Mouse (Mus musculus) liver, embryonic 14.5 days (tissue): Measurements from ENCODE around the gene Tbc1d22a. TPM values are rescaled to one million over a fixed set of nuclear protein-coding genes. Genes with fewer than 3 reads are reported as not detected.

Experiments
- ATAC-seq: fragments of 200-750 bp; cut with Nextera tagmentation; 2 replicates; pipeline ENCODE4 v1.8.0; 2017; ENCODE audit warnings: moderate number of reproducible peaks, mild to moderate bottlenecking, moderate library complexity; ENCODE audit not compliant: insufficient read depth
- DNase-seq, 3 experiments: peaks; one replicate each; pipeline ENCODE4 v3.0.0-alpha.2; 2012 to 2013; ENCODE audit warnings: low read depth in 3 of 3, low spot score in 3 of 3
- H3K27ac ChIP-seq: fragments of 300-500 bp; sonication (generic); 2 replicates; pipeline ENCODE4 v1.5.1; 2014; ENCODE audit warnings: moderate library complexity, mild to moderate bottlenecking, control low read depth, inconsistent platforms
- H3K27me3 ChIP-seq: fragments of 300-500 bp; sonication (generic); 2 replicates; pipeline ENCODE4 v1.6.1; 2014; ENCODE audit warnings: mild to moderate bottlenecking, low read length, moderate library complexity; ENCODE audit not compliant: control insufficient read depth, insufficient read depth
- H3K36me3 ChIP-seq: fragments of 300-500 bp; sonication (generic); replicated peaks from 2 replicates; pipeline ENCODE4 v1.6.1; 2014; ENCODE audit warnings: low read depth; ENCODE audit not compliant: control insufficient read depth, insufficient read depth
- H3K4me1 ChIP-seq, 2 experiments: fragments of 200-500 bp in 1 of 2; fragments of 300-500 bp in 1 of 2; sonication (generic) in 1 of 2; replicated peaks; 2 replicates each; pipeline ENCODE4 v1.6.1; 2012 to 2014; ENCODE audit warnings: antibody characterized with exemption in 1 of 2, inconsistent platforms in 1 of 2, low read length in 1 of 2; ENCODE audit not compliant: control insufficient read depth in 2 of 2, insufficient read depth in 2 of 2
- H3K4me2 ChIP-seq: fragments of 300-500 bp; sonication (generic); 2 replicates; pipeline ENCODE4 v1.6.1; 2014; ENCODE audit warnings: low read depth, mild to moderate bottlenecking, control low read depth, moderate library complexity
- H3K4me3 ChIP-seq, 2 experiments: fragments of 200-500 bp in 1 of 2; fragments of 300-500 bp in 1 of 2; sonication (generic) in 1 of 2; 2 replicates each; pipeline ENCODE4 v1.5.1; 2012 to 2014; ENCODE audit warnings: low read depth in 2 of 2, low read length in 2 of 2, mild to moderate bottlenecking in 2 of 2, control low read depth in 1 of 2, inconsistent platforms in 1 of 2, moderate library complexity in 1 of 2; ENCODE audit not compliant: insufficient read depth in 1 of 2
- H3K9ac ChIP-seq: fragments of 300-500 bp; sonication (generic); replicated peaks from 2 replicates; pipeline ENCODE4 v1.6.1; 2014; ENCODE audit warnings: mild to moderate bottlenecking, control low read depth, moderate library complexity
- H3K9me3 ChIP-seq: fragments of 300-500 bp; sonication (generic); 2 replicates; pipeline ENCODE4 v1.6.1; 2016; ENCODE audit warnings: low read length, mixed read lengths; ENCODE audit not compliant: control insufficient read depth
- CTCF ChIP-seq: IDR thresholded peaks from 2 replicates; pipeline ENCODE4 v1.5.1; 2016; ENCODE audit warnings: antibody characterized with exemption, low read depth, control low read depth
- EP300 ChIP-seq: IDR thresholded peaks from 2 replicates; pipeline ENCODE4 v1.6.1; 2016; ENCODE audit warnings: antibody characterized with exemption, low read depth
- WGBS: fragments of 180-500 bp; shearing (Covaris S2); extraction: QIAGEN DNeasy Blood & Tissue Kit; methylation state at CpG from one replicate; pipeline ENCODE4 v1.1.7; 2014; ENCODE audit not compliant: insufficient replicate concordance; 5-methylcytosine and 5-hydroxymethylcytosine counted together
- polyA plus RNA-seq, 2 experiments: library from polyadenylated mRNA; depleted of rRNA in 1 of 2; stranded (reverse) in 1 of 2; unstranded in 1 of 2; fragments of >200 nt; fragmentation: Nextera tagmentation in 1 of 2; extraction: Ambion mirVana in 1 of 2; gene quantifications; 2 replicates each; pipeline versions ENCODE4 v1.2.1 to v1.2.3; 2012 to 2014

The Tbc1d22a gene
- polyA plus RNA-seq, 2 experiments = 4.1 to 6.4 TPM

DNA sequence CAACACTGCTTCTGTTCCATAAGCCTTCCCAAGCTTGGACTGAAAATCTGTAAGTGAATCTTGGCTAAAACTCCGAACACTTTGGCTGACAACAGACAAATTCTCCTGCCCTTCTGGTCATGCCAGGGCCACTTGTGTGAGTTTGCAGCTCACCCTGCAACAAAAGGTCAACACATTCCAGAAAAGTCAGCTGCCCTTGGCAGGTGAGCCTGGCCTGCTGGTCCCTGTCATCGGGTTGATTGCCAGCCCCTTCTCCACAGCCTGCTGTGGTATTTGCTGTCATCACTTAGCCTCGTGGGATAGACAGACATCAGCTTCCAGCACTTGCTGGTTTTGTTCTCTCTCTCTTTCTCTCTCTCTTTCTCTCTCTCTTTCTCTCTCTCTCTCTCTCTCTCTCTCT, 42.1 kb upstream of the Tbc1d22a start:
- Histone ChIP-seq H3K27me3 (no peaks in the 10 kb centered on the region), H3K36me3 (no peaks in the 10 kb centered on the region), H3K4me2 (no peak overlapping the region), H3K9me3 (no peaks in the 10 kb centered on the region), H3K27ac (no peak overlapping the region), H3K4me1 (peaks cover 0 to 3% of the 10 kb centered on the region in 2 experiments; a peak in 2 of 4 replicates), H3K4me3 (no peak overlapping the region), H3K9ac (no peak overlapping the region)
- ATAC-seq (no peak), DNase-seq (no peak)
- WGBS = 35% methylated on average over 3 of the region's 3 CpGs
- TF ChIP-seq EP300 (no peak), CTCF (no peak)

DNA sequence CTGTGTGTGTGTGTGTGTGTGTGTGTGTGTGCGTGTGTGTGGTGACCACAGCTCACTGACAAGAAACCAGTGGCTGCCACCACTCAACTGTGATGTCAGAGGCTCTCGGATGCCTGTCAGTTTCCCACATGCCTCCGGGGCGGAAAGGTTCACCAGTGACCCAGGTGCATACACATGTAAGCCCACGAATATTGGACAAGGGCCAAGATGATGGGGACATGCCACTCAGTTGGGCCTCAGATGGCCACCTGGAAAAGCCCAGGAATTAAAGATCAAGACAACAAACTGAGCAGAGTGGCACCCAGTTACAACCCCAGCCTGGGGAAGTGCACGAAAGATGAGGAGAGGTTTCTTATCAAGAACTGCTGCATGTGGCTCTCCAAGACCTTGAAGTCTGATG, 41.7 kb upstream of the Tbc1d22a start:
- H3K4me3 ChIP-seq = no peak overlapping the region
- TF ChIP-seq EP300 (no peak), CTCF (no peak)
- DNase-seq = no peak
- ATAC-seq = no peak
- no peaks in the 10 kb centered on the region for H3K36me3 ChIP-seq
- H3K4me2 ChIP-seq = no peak overlapping the region
- H3K27me3 ChIP-seq = no peaks in the 10 kb centered on the region
- WGBS = 38% methylated on average over 6 of the region's 6 CpGs
- H3K27ac ChIP-seq = no peak overlapping the region
- H3K4me1 ChIP-seq = peaks cover 0 to 3% of the 10 kb centered on the region in 2 experiments; a peak in 2 of 4 replicates
- H3K9ac ChIP-seq = no peak overlapping the region
- no peaks in the 10 kb centered on the region for H3K9me3 ChIP-seq

DNA sequence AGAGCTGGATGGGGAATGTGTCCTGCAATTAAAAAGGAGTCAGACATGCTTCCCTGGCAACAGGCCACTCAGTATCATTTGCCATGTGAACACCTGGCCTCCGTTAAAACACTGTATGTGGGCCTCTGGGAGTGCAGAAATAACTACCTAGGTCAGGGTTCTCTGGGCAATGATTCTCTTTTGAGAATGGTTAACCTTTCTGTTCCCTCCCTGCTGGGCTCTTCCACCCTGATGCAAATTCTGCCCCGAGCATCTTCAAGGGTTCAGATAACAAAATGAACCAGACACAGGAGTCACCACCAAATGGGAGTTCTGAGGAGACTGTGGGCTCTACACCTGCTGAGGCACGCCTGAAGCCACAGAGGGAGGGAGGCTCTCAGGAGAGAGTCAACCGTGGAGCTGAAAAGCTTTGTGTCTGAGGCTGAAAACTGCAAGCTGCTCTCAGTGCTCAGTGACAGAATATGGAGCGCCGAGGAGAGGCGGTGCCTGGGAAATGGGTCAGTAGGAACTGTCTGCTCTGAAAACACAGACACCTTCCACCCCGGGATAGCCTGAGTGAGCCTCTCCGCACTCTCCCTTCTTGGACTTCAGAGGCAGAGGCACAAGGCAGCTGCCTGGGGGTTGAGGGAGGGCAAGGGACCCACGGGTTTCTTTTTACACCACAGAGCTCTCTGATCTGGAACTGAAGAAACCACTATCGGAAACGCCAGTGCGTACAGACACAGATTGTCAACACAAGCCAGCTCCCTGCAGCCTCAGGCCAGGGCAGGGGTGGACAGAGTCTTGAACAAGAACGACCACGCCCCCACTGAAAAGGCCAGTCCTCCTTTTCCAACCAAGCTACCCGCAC, 40.9 kb upstream of the Tbc1d22a start:
- 31% methylated on average over 16 of the region's 16 CpGs for WGBS
- ATAC-seq = no peak
- Histone ChIP-seq H3K4me3 (no peak overlapping the region), H3K4me2 (no peak overlapping the region), H3K27ac (no peak overlapping the region), H3K9me3 (no peaks in the 10 kb centered on the region), H3K27me3 (no peaks in the 10 kb centered on the region), H3K4me1 (peaks cover 0 to 3% of the 10 kb centered on the region in 2 experiments; a peak in 2 of 4 replicates), H3K9ac (no peak overlapping the region), H3K36me3 (no peaks in the 10 kb centered on the region)
- no peak for TF ChIP-seq CTCF
- TF ChIP-seq EP300 = no peak
- no peak for DNase-seq

DNA sequence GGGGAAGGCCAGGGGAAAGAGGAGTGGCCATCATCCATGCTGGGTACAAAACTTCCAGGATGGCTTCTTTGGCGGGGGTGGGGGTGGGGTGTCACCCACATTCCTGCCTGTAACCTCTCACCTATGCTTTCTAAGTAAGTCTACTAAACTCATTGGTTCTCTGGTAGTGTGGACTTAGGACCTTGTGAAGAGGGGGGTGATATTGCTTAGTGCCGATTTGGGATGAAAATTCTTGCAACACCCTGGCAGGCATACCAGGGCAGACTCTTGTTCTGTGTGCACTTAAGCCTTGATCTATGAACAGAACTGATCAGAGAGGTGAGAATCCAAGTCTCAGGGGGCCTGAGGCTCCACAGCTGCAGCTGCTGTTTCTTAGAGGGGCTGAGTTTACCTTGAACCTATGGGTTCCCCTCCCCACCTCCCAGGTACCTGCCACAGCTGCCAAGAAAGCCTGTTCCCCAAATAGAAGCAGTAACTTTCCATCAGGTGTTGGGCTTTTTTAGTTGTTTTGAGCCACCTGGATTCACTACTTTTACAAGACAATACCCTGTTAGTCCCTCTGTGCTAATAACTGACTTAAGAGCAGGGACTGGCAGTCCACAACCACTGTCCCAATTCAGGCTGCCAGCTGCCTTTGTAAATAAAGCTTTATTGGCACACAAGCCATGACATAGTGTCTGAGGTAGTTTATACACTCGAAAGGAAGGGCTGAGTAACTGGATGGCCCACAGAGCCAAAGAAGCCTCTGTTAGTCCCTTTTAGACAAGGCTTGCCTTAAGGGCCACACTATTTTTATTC, 38.8 kb upstream of the Tbc1d22a start:
- H3K36me3 ChIP-seq = no peaks in the 10 kb centered on the region
- H3K4me3 ChIP-seq = no peak overlapping the region
- ATAC-seq (0 out of 2 replicates have a peak, but pooled peaks have one; percentile 15), DNase-seq (no peak)
- H3K9me3 ChIP-seq = no peaks in the 10 kb centered on the region
- WGBS = 50% methylated on average over 3 of the region's 3 CpGs
- H3K4me2 ChIP-seq = no peak overlapping the region
- H3K4me1 ChIP-seq = peaks cover 0 to 3% of the 10 kb centered on the region in 2 experiments; a peak in 2 of 4 replicates
- H3K9ac ChIP-seq = no peak overlapping the region
- H3K27ac ChIP-seq = no peak overlapping the region
- H3K27me3 ChIP-seq = no peaks in the 10 kb centered on the region
- TF ChIP-seq EP300 (no peak), CTCF (no peak)

DNA sequence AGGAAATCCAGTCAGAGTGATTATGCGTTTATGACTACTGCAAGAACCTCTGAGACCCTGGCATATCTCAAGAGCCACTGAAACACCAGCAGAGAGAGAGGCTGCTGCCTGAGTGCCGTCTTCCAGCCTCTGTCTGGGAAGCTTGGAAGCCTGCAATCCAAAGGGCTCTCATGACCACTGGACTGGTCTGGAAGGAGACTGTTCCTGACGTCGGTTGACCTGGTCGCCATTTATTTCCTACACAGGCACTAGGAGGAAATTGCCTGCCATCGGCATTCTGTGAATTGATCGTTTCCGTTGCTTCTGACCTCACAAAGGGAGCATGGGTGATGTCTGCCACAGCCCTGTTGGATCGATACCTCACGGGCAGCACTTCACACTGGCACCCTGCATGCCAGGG, 38.1 kb upstream of the Tbc1d22a start:
- WGBS = 66% methylated on average over 10 of the region's 10 CpGs
- ATAC-seq = no peak
- Histone ChIP-seq H3K9ac (no peak overlapping the region), H3K9me3 (no peaks in the 10 kb centered on the region), H3K27ac (no peak overlapping the region), H3K36me3 (no peaks in the 10 kb centered on the region), H3K4me3 (no peak overlapping the region), H3K27me3 (no peaks in the 10 kb centered on the region), H3K4me1 (peaks cover 0 to 3% of the 10 kb centered on the region in 2 experiments; a peak in 2 of 4 replicates), H3K4me2 (no peak overlapping the region)
- no peak for DNase-seq
- TF ChIP-seq EP300 = no peak
- TF ChIP-seq CTCF = no peak
